Mouse (Mus musculus) olfactory bulb, adult 2 months (tissue): Measurements from ENCODE around the gene Tcf12. TPM values are rescaled to one million over a fixed set of nuclear protein-coding genes. Genes with fewer than 3 reads are reported as not detected.

Experiments used
- H3K27ac ChIP-seq: fragments of 200-500 bp; 2 replicates; pipeline ENCODE4 v1.5.1; 2012; ENCODE audit warnings: low read depth, low read length; ENCODE audit not compliant: insufficient read depth
- H3K4me1 ChIP-seq: fragments of 200-500 bp; 2 replicates; pipeline ENCODE4 v1.6.1; 2012; ENCODE audit warnings: low read length; ENCODE audit not compliant: control insufficient read depth, insufficient read depth
- H3K4me3 ChIP-seq: fragments of 200-500 bp; 2 replicates; pipeline ENCODE4 v1.5.1; 2012; ENCODE audit warnings: mild to moderate bottlenecking, low read depth, low read length, moderate library complexity; ENCODE audit not compliant: insufficient read depth
- CTCF ChIP-seq: fragments of 200-500 bp; IDR thresholded peaks from 2 replicates; pipeline ENCODE4 v1.5.1; 2012; ENCODE audit warnings: low read depth, mild to moderate bottlenecking, low read length, moderate library complexity; ENCODE audit not compliant: insufficient read depth
- POLR2A ChIP-seq: fragments of 200-500 bp; IDR thresholded peaks from 2 replicates; pipeline ENCODE4 v1.6.1; 2012; ENCODE audit warnings: mild to moderate bottlenecking, low read depth, low read length, moderate library complexity; ENCODE audit not compliant: insufficient read depth
- WGBS: fragments of 180-500 bp; shearing (Covaris S2); methylation state at CpG from one replicate; pipeline ENCODE4 v1.1.7; 2018; 5-methylcytosine and 5-hydroxymethylcytosine counted together
- polyA plus RNA-seq: library from polyadenylated mRNA; stranded (reverse); fragments of >200 nt; gene quantifications from 2 replicates; pipeline ENCODE4 v1.2.4, GENCODE M21; 2012; ENCODE audit warnings: low replicate concordance; ENCODE audit not compliant: missing spikeins, insufficient read depth, insufficient read length

Tcf12 gene
- 324 TPM in 1 of 2 replicates, not detected in the other for polyA plus RNA-seq

- Histone ChIP-seq H3K27ac (peak within 1 kb of the TSS; percentile 89), H3K4me3 (peak within 1 kb of the TSS; percentile 91), H3K4me1 (no peaks in the 10 kb centered on the region)
- 2% methylated on average over 88 of the region's 88 CpGs for WGBS
- no peak for TF ChIP-seq POLR2A
- TF ChIP-seq CTCF: no peak
These were observed at the start of gene Tcf12 for GRCm38 (mm10) chr9:72111622-72112550. TSS of gene Tcf12 (minus strand) at chr9:72111871.

GRCm38 (mm10) chr9:72158392-72158791 is 46.7 kb upstream of the Tcf12 start:
- Histone ChIP-seq H3K4me1 (peaks cover 3% of the 10 kb centered on the region; the same call in 1 of the 2 replicates), H3K4me3 (no peak overlapping the region), H3K27ac (no peak overlapping the region)
- TF ChIP-seq CTCF (no peak), POLR2A (no peak)
- 97% methylated on average over 2 of the region's 2 CpGs for WGBS

- H3K4me1 ChIP-seq: peaks cover 3% of the 10 kb centered on the region; the same call in 1 of the 2 replicates
- no peak for TF ChIP-seq POLR2A
- no peak for TF ChIP-seq CTCF
- H3K27ac ChIP-seq: no peak overlapping the region
- H3K4me3 ChIP-seq: no peak overlapping the region
- 92% methylated on average over 1 of the region's 1 CpGs for WGBS
These were observed 45.4 kb upstream of the Tcf12 start for GRCm38 (mm10) chr9:72157091-72157490.

GRCm38 (mm10) chr9:72155250-72156138 is 43.8 kb upstream of the Tcf12 start:
- Histone ChIP-seq H3K27ac (peak overlapping the region; percentile 62), H3K4me3 (peak overlapping the region; percentile 30; the same call in 1 of the 2 replicates), H3K4me1 (peaks cover 3% of the 10 kb centered on the region; the same call in 1 of the 2 replicates)
- WGBS: 12% methylated on average over 21 of the region's 21 CpGs
- TF ChIP-seq POLR2A (no peak), CTCF (no peak)

- TF ChIP-seq CTCF (no peak), POLR2A (no peak)
- 96% methylated on average over 5 of the region's 5 CpGs for WGBS
- H3K4me3 ChIP-seq: no peak overlapping the region
- no peak overlapping the region for H3K27ac ChIP-seq
- no peaks in the 10 kb centered on the region for H3K4me1 ChIP-seq
These were observed 32.5 kb upstream of the Tcf12 start for GRCm38 (mm10) chr9:72144148-72144547.

- TF ChIP-seq POLR2A: no peak
- no peak for TF ChIP-seq CTCF
- Histone ChIP-seq H3K27ac (no peak overlapping the region), H3K4me1 (peaks cover 2% of the 10 kb centered on the region; the same call in 1 of the 2 replicates), H3K4me3 (no peak overlapping the region)
These were observed 26.2 kb upstream of the Tcf12 start for GRCm38 (mm10) chr9:72137899-72138298.

- Histone ChIP-seq H3K27ac (no peak overlapping the region), H3K4me3 (no peak overlapping the region; the same call in 1 of the 2 replicates), H3K4me1 (peaks cover 2% of the 10 kb centered on the region; the same call in 1 of the 2 replicates)
- WGBS: 33% methylated on average over 4 of the region's 4 CpGs
- no peak for TF ChIP-seq POLR2A
These were observed 22.1 kb upstream of the Tcf12 start for GRCm38 (mm10) chr9:72133772-72134245.

GRCm38 (mm10) chr9:72133089-72133771 is 21.6 kb upstream of the Tcf12 start:
- Histone ChIP-seq H3K4me3 (peak overlapping the region; percentile 82), H3K4me1 (peaks cover 2% of the 10 kb centered on the region; the same call in 1 of the 2 replicates), H3K27ac (peak overlapping the region; percentile 85)
- 2% methylated on average over 56 of the region's 56 CpGs for WGBS
- peak; percentile 61 for TF ChIP-seq POLR2A
- TF ChIP-seq CTCF: no peak
